ENCODE assay signal across 12 mouse cellular contexts in the genomic region with DNA sequence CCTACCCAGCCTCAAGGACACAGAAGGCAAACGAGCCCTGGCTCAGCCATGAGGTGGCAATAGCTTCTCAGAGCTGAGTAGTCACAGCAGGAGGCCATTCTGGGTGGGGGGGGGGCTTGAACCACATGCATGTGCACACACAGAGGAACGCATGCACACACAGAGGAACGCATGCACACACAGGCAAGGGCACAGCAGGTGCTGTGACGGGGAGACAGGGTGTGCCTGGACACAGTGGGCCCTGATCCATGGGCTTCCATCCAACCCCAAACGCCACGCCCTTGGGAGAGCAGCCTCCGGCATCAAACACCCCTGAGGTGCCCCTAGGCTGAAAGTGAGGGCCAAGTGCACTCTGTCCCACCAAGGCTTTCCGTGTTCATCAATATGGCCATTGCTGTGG. TPM values are rescaled to one million over a fixed set of nuclear protein-coding genes. Genes with fewer than 3 reads are reported as not detected.
DNase-seq lines count a peak whose midpoint lies in the region; ATAC-seq and TF ChIP-seq lines count a peak whose summit lies in the region.
"Had no signal": no experiment of that assay in that cellular context is flagged by ENCODE, and none has a peak within 500 bp of the region (broad histone marks: within the 10 kb centered on the region; RNA-seq: fewer than 3 reads in every experiment).

No protein-coding gene starts in this region.

- peak overlapping the region; percentile 46 for H3K4me2 ChIP-seq in liver, embryonic 11.5 days
- H3K4me2 ChIP-seq in intestine, postnatal 0 days (replicated peaks; ENCODE audit: low read depth): no peak overlapping the region
- no peak overlapping the region for H3K4me2 ChIP-seq in stomach, embryonic 14.5 days (replicated peaks; ENCODE audit: low read depth, low read length)

- H3K36me3 ChIP-seq in heart, embryonic 10.5 days: peaks cover 57% of the 10 kb centered on the region
- peaks cover 41% of the 10 kb centered on the region for H3K36me3 ChIP-seq in liver, embryonic 11.5 days (ENCODE audit: control insufficient read depth, insufficient read depth, low read length)
- peaks cover 74% of the 10 kb centered on the region for H3K36me3 ChIP-seq in intestine, postnatal 0 days (ENCODE audit: control insufficient read depth, insufficient read depth)
- peaks cover 18% of the 10 kb centered on the region for H3K36me3 ChIP-seq in stomach, embryonic 14.5 days (ENCODE audit: control insufficient read depth, insufficient read depth, low read length)

- WGBS in heart, embryonic 10.5 days: 84% methylated on average over 8 of the region's 8 CpGs
- 79% methylated on average over 8 of the region's 8 CpGs for WGBS in liver, embryonic 11.5 days
- 53% methylated on average over 8 of the region's 8 CpGs for WGBS in intestine, postnatal 0 days
- WGBS in stomach, embryonic 14.5 days: 76% methylated on average over 8 of the region's 8 CpGs

- H3K4me3 ChIP-seq in heart, embryonic 10.5 days: no peak overlapping the region
- no peak overlapping the region for H3K4me3 ChIP-seq in liver, embryonic 11.5 days (ENCODE audit: low read depth, low read length)
- no peak overlapping the region for H3K4me3 ChIP-seq in intestine, postnatal 0 days (ENCODE audit: low read depth, low read length)
- no peak overlapping the region for H3K4me3 ChIP-seq in stomach, embryonic 14.5 days (ENCODE audit: low read depth, low read length)
- H3K4me3 ChIP-seq: embryonic facial prominence, embryonic 10.5 days had no signal

- no peak for TF ChIP-seq CTCF in intestine, postnatal 0 days (IDR thresholded peaks at IDR 0.05; ENCODE audit: low read depth)

- peak overlapping the region; percentile 87 for H3K27ac ChIP-seq in heart, embryonic 10.5 days
- H3K27ac ChIP-seq in liver, embryonic 11.5 days (ENCODE audit: low read depth, low read length): peak overlapping the region; percentile 76
- peak overlapping the region; percentile 74 for H3K27ac ChIP-seq in intestine, postnatal 0 days (ENCODE audit: low read depth, low read length)
- H3K27ac ChIP-seq in stomach, embryonic 14.5 days (ENCODE audit: low read length): peak overlapping the region; percentile 48; the same call in 1 of the 2 replicates
- H3K27ac ChIP-seq: embryonic facial prominence, embryonic 10.5 days had no signal

- DNase-seq in heart, embryonic 10.5 days (ENCODE audit: low spot score): no peak
- no peak for DNase-seq in heart, adult 9 months (ENCODE audit: low spot score in 2 of 2)
- no peak for DNase-seq in liver, embryonic 11.5 days (ENCODE audit: low spot score)
- DNase-seq in liver: no peak
- no peak for DNase-seq in kidney, postnatal 36 days
- DNase-seq in urinary bladder, adult 18-20 months (ENCODE audit: low spot score in 2 of 2): no peak
- DNase-seq: cerebellum, adult 8-10 months; thymus, adult 2 months had no signal

- H3K4me1 ChIP-seq in heart, embryonic 10.5 days: peaks cover 64% of the 10 kb centered on the region
- peaks cover 56% of the 10 kb centered on the region for H3K4me1 ChIP-seq in liver, embryonic 11.5 days (replicated peaks; ENCODE audit: control insufficient read depth, insufficient read depth, low read length)
- H3K4me1 ChIP-seq in intestine, postnatal 0 days (replicated peaks; ENCODE audit: control insufficient read depth, insufficient read depth, low read length): 0 out of 2 replicates have a peak, but pooled peaks cover 6% of the 10 kb centered on the region
- H3K4me1 ChIP-seq in stomach, embryonic 14.5 days (ENCODE audit: control insufficient read depth, insufficient read depth, low read length): 0 out of 2 replicates have a peak, but pooled peaks cover 14% of the 10 kb centered on the region

- no peak for ATAC-seq in liver, embryonic 11.5 days (replicated peaks; ENCODE audit: low FRiP score)
- peak; percentile 12; the same call in 1 of the 2 replicates for ATAC-seq in intestine, postnatal 0 days
- no peak for ATAC-seq in stomach, embryonic 14.5 days (ENCODE audit: insufficient number of reproducible peaks, insufficient read depth, low FRiP score, low read depth)
- ATAC-seq: inflammation-experienced regulatory T-cells, adult 6 months had no signal

- no peaks in the 10 kb centered on the region for H3K27me3 ChIP-seq in heart, embryonic 10.5 days (ENCODE audit: insufficient read depth, poor library complexity, severe bottlenecking)
- H3K27me3 ChIP-seq in liver, embryonic 11.5 days (replicated peaks; ENCODE audit: control insufficient read depth, insufficient read depth, low read length): no peaks in the 10 kb centered on the region
- no peaks in the 10 kb centered on the region for H3K27me3 ChIP-seq in intestine, postnatal 0 days (replicated peaks; ENCODE audit: control insufficient read depth, insufficient read depth, low read length)
- H3K27me3 ChIP-seq in stomach, embryonic 14.5 days (ENCODE audit: control insufficient read depth, insufficient read depth, low read length): no peaks in the 10 kb centered on the region

- no peaks in the 10 kb centered on the region for H3K9me3 ChIP-seq in heart, embryonic 10.5 days
- H3K9me3 ChIP-seq in liver, embryonic 11.5 days (ENCODE audit: control insufficient read depth, low read length): no peaks in the 10 kb centered on the region
- no peaks in the 10 kb centered on the region for H3K9me3 ChIP-seq in intestine, postnatal 0 days (ENCODE audit: control insufficient read depth)
- H3K9me3 ChIP-seq in stomach, embryonic 14.5 days (ENCODE audit: control insufficient read depth, low read depth, low read length): no peaks in the 10 kb centered on the region
- H3K9me3 ChIP-seq: embryonic facial prominence, embryonic 10.5 days had no signal

- H3K9ac ChIP-seq in liver, embryonic 11.5 days (ENCODE audit: low read depth, low read length): peak overlapping the region; percentile 14; the same call in 1 of the 2 replicates
- peak overlapping the region; percentile 11; the same call in 1 of the 2 replicates for H3K9ac ChIP-seq in intestine, postnatal 0 days (ENCODE audit: low read depth, low read length)
- no peak overlapping the region for H3K9ac ChIP-seq in stomach, embryonic 14.5 days (replicated peaks; ENCODE audit: low read depth, low read length)

RNA-seq across cellular contexts. Expression of gene Slc38a10, which starts 15.0 kb away (rescaled TPM):
- polyA plus RNA-seq in heart, embryonic 10.5 days (2016; fragmentation: Nextera tagmentation; extraction: Ambion mirVana): 99.0 and 123 TPM in 2 replicates
- polyA plus RNA-seq in liver, embryonic 11.5 days (2014; fragmentation: Nextera tagmentation; extraction: Ambion mirVana): 59.4 and 64.5 TPM in 2 replicates
- polyA plus RNA-seq in intestine, postnatal 0 days (2015; fragmentation: Nextera tagmentation; extraction: Ambion mirVana): 56.4 and 57.3 TPM in 2 replicates
- polyA plus RNA-seq in stomach, embryonic 14.5 days (2014; fragmentation: Nextera tagmentation; extraction: Ambion mirVana): 68.4 and 71.1 TPM in 2 replicates

RNA-seq across cellular contexts. Expression of gene Ndufaf8, which starts 37.5 kb away (rescaled TPM):
- polyA plus RNA-seq in heart, embryonic 10.5 days (2016; fragmentation: Nextera tagmentation; extraction: Ambion mirVana): 92.2 and 106 TPM in 2 replicates
- 87.5 and 102 TPM in 2 replicates for polyA plus RNA-seq in liver, embryonic 11.5 days (2014; fragmentation: Nextera tagmentation; extraction: Ambion mirVana)
- polyA plus RNA-seq in intestine, postnatal 0 days (2015; fragmentation: Nextera tagmentation; extraction: Ambion mirVana): 153 TPM in 2 replicates
- 70.1 and 82.6 TPM in 2 replicates for polyA plus RNA-seq in stomach, embryonic 14.5 days (2014; fragmentation: Nextera tagmentation; extraction: Ambion mirVana)

RNA-seq across cellular contexts. Expression of gene Tepsin, which starts 37.7 kb away (rescaled TPM):
- polyA plus RNA-seq in heart, embryonic 10.5 days (2016; fragmentation: Nextera tagmentation; extraction: Ambion mirVana): 21.2 and 23.2 TPM in 2 replicates
- polyA plus RNA-seq in liver, embryonic 11.5 days (2014; fragmentation: Nextera tagmentation; extraction: Ambion mirVana): 16.4 and 19.5 TPM in 2 replicates
- 13.5 and 15.1 TPM in 2 replicates for polyA plus RNA-seq in intestine, postnatal 0 days (2015; fragmentation: Nextera tagmentation; extraction: Ambion mirVana)
- 17.2 and 19.0 TPM in 2 replicates for polyA plus RNA-seq in stomach, embryonic 14.5 days (2014; fragmentation: Nextera tagmentation; extraction: Ambion mirVana)

RNA-seq across cellular contexts. Expression of gene Cep131, which starts 49.6 kb away (rescaled TPM):
- 21.1 and 29.0 TPM in 2 replicates for polyA plus RNA-seq in heart, embryonic 10.5 days (2016; fragmentation: Nextera tagmentation; extraction: Ambion mirVana)
- polyA plus RNA-seq in liver, embryonic 11.5 days (2014; fragmentation: Nextera tagmentation; extraction: Ambion mirVana): 17.4 and 19.2 TPM in 2 replicates
- polyA plus RNA-seq in intestine, postnatal 0 days (2015; fragmentation: Nextera tagmentation; extraction: Ambion mirVana): 4.8 and 5.6 TPM in 2 replicates
- polyA plus RNA-seq in stomach, embryonic 14.5 days (2014; fragmentation: Nextera tagmentation; extraction: Ambion mirVana): 18.7 and 20.1 TPM in 2 replicates
